Mouse (Mus musculus): ENCODE measurements around the gene Gm42715.

DNA sequence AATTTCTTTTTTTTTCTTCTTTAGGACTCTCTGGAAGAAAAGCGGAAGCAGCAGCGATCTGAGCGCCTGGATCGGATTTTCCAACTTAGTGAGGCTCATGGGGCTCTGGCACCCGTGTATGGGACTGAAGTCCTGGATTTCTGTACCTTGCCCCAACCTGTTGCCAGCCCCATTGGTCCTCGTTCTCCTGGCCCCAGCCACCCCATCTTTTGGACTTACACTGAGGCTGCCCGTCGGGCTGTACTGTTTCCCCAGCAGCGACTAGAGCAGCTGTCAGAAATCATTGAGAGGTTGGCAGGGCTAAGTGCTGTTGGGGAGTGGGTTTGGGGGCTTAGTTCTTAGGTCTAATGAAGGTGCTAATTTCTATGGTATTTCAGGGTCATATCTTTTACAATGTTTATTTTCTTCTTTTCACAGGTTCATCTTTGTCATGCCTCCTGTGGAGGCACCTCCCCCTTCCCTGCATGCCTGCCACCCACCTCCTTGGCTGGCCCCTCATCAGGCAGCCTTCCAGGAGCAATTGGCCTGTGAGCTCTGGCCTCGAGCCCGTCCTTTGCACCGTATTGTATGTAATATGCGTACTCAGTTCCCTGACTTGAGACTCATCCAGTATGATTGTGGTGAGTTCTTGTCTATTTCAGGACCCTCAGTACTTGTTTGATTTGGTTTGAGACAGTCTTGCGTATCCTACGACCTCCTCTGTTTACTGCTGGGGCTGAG, 29.9 kb downstream of the Gm42715 start:
- no peak for TF ChIP-seq CTCF (IDR thresholded peaks at IDR 0.05; ENCODE audit: extremely low read depth, insufficient read length, insufficient replicate concordance, low read depth, low read length)
- TF ChIP-seq POLR2A (IDR thresholded peaks at IDR 0.05; ENCODE audit: low read depth, low read length): no peak

Measured in small intestine, adult 2 months (tissue).